In genomic region chr4:125697626-125698025, GRCm38 (mm10) we compare ENCODE assay signal across 18 mouse cellular contexts.
A peak's percentile ranks its signal among the peaks of the same experiment; 100 is the strongest.
DNase-seq lines count a peak whose midpoint lies in the region; ATAC-seq and TF ChIP-seq lines count a peak whose summit lies in the region.
"Had no signal": no experiment of that assay in that cellular context is flagged by ENCODE, and none has a peak within 500 bp of the region (broad histone marks: within the 10 kb centered on the region; RNA-seq: fewer than 3 reads in every experiment).

No protein-coding gene starts in this region.

- no peak for TF ChIP-seq POLR2A in brain, embryonic 14.5 days (IDR thresholded peaks at IDR 0.05; ENCODE audit: borderline replicate concordance, extremely low read depth, insufficient read depth, insufficient read length, poor library complexity, severe bottlenecking)

- no peak for ATAC-seq in forebrain, embryonic 15.5 days (replicated peaks)
- ATAC-seq in intestine, embryonic 16.5 days, result no peak
- ATAC-seq: activated CD4-positive, CD25-positive, alpha-beta regulatory T cell, adult 4 months; intestine, embryonic 15.5 days had no signal

- no peak overlapping the region for H3K9ac ChIP-seq in forebrain, embryonic 15.5 days (replicated peaks)
- no peak overlapping the region for H3K9ac ChIP-seq in intestine, embryonic 16.5 days (ENCODE audit: low read depth, low read length)
- H3K9ac ChIP-seq: intestine, embryonic 15.5 days; limb, embryonic 13.5 days had no signal

- 12% methylated on average over 9 of the region's 9 CpGs for WGBS in forebrain, embryonic 15.5 days
- WGBS in midbrain, embryonic 10.5 days, result 19% methylated on average over 9 of the region's 9 CpGs
- 29% methylated on average over 9 of the region's 9 CpGs for WGBS in intestine, embryonic 16.5 days

- H3K4me3 ChIP-seq in forebrain, embryonic 15.5 days, result no peak overlapping the region
- H3K4me3 ChIP-seq in midbrain, embryonic 10.5 days, result no peak overlapping the region
- no peak overlapping the region for H3K4me3 ChIP-seq in intestine, embryonic 16.5 days (ENCODE audit: low read length)
- H3K4me3 ChIP-seq: intestine, embryonic 15.5 days; limb, embryonic 13.5 days had no signal

- TF ChIP-seq CTCF in brain, embryonic 14.5 days (IDR thresholded peaks at IDR 0.05; ENCODE audit: borderline replicate concordance, extremely low read depth, insufficient read depth, insufficient read length), result no peak

- peak; percentile 23 to 26 for DNase-seq in left cerebral cortex, adult 18-20 months (ENCODE audit: low spot score in 2 of 2)
- no peak for DNase-seq in left cerebral cortex, adult 9 months (ENCODE audit: low spot score in 2 of 2)
- DNase-seq in brain, embryonic 14.5 days (ENCODE audit: low read depth), result peak; percentile 65
- DNase-seq in midbrain, embryonic 10.5 days (ENCODE audit: low spot score), result no peak
- no peak for DNase-seq in spleen, adult 12 weeks (ENCODE audit: low spot score)
- no peak for DNase-seq in gastrocnemius, postnatal 10 days
- DNase-seq: adrenal gland, postnatal 25 days; cerebellum, postnatal 14 days; heart, adult 11 months; kidney, postnatal 36 days; lung, postnatal 36 days; retina, postnatal 1 day; thymus, adult 18-20 months had no signal

- no peaks in the 10 kb centered on the region for H3K36me3 ChIP-seq in forebrain, embryonic 15.5 days
- no peaks in the 10 kb centered on the region for H3K36me3 ChIP-seq in midbrain, embryonic 10.5 days
- no peaks in the 10 kb centered on the region for H3K36me3 ChIP-seq in intestine, embryonic 16.5 days (ENCODE audit: control insufficient read depth, insufficient read depth, low read length)
- H3K36me3 ChIP-seq: intestine, embryonic 15.5 days; limb, embryonic 13.5 days had no signal

- H3K27ac ChIP-seq in forebrain, embryonic 15.5 days (replicated peaks), result peak overlapping the region; percentile 73
- H3K27ac ChIP-seq in midbrain, embryonic 10.5 days (replicated peaks), result peak overlapping the region; percentile 67
- no peak overlapping the region for H3K27ac ChIP-seq in intestine, embryonic 16.5 days (ENCODE audit: low read length)
- H3K27ac ChIP-seq: intestine, embryonic 15.5 days; limb, embryonic 13.5 days had no signal

- H3K9me3 ChIP-seq in forebrain, embryonic 15.5 days, result no peaks in the 10 kb centered on the region
- no peaks in the 10 kb centered on the region for H3K9me3 ChIP-seq in midbrain, embryonic 10.5 days (replicated peaks)
- H3K9me3 ChIP-seq in intestine, embryonic 16.5 days (ENCODE audit: control insufficient read depth, low read length), result no peaks in the 10 kb centered on the region
- H3K9me3 ChIP-seq: intestine, embryonic 15.5 days; limb, embryonic 13.5 days had no signal

- peaks cover 68% of the 10 kb centered on the region for H3K4me1 ChIP-seq in forebrain, embryonic 15.5 days
- H3K4me1 ChIP-seq in midbrain, embryonic 10.5 days, result peaks cover 36% of the 10 kb centered on the region
- no peaks in the 10 kb centered on the region for H3K4me1 ChIP-seq in intestine, embryonic 16.5 days (ENCODE audit: control insufficient read depth, insufficient read depth, low read length)
- H3K4me1 ChIP-seq: intestine, embryonic 15.5 days had no signal

- H3K4me2 ChIP-seq in forebrain, embryonic 15.5 days (replicated peaks), result no peak overlapping the region
- no peak overlapping the region for H3K4me2 ChIP-seq in intestine, embryonic 16.5 days (ENCODE audit: low read depth, low read length)
- H3K4me2 ChIP-seq: intestine, embryonic 15.5 days; limb, embryonic 13.5 days had no signal

- H3K27me3 ChIP-seq in forebrain, embryonic 15.5 days, result peaks cover 4% of the 10 kb centered on the region; the same call in 1 of the 2 replicates
- H3K27me3 ChIP-seq in midbrain, embryonic 10.5 days (ENCODE audit: low read depth, poor library complexity, severe bottlenecking), result peaks cover 81% of the 10 kb centered on the region
- H3K27me3 ChIP-seq in intestine, embryonic 16.5 days (replicated peaks; ENCODE audit: control insufficient read depth, insufficient read depth, low read length), result peaks cover 6% of the 10 kb centered on the region; the same call in 1 of the 2 replicates

Comparison
In these comparisons a context has a peak if more than half of its experiments do, and no peak if none do; other contexts are left out.
1. DNase-seq: peak in left cerebral cortex, adult 18-20 months (2 of 2) and brain, embryonic 14.5 days (single experiment); none in left cerebral cortex, adult 9 months (0 of 2), midbrain, embryonic 10.5 days (single experiment), spleen, adult 12 weeks (single experiment) and gastrocnemius, postnatal 10 days (single experiment).